Mouse (Mus musculus): ENCODE results near the gene Il19. TPM values are rescaled to one million over a fixed set of nuclear protein-coding genes. Genes with fewer than 3 reads are reported as not detected.

Il19 gene
- polyA plus RNA-seq, 1 experiment = 0.06 TPM

DNA sequence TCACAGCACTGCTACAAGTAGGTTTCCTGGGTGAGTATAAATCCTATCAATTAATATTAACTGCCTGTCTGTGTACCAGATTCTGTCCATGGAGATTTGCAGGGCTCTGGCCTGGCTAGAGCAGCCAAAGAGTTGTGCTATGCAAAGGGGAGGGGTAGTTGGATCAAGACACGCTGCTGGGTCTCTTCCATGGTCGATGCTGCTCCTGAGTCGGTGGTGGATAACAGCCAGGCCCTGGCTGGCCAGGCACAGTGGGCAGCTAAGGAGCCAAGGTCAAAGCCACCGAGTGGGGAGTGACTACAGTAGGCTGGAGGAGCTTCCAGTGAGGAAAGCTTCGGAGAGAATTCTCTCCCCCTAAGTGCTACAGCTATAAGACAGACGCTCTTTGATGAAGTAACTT lies 24.0 kb upstream of the Il19 start:
- TF ChIP-seq MYOG (IDR thresholded peaks at IDR 0.05; ENCODE audit: control insufficient read depth, extremely low read depth, insufficient read length) = no peak
- TF ChIP-seq MYOD1 (IDR thresholded peaks at IDR 0.05; ENCODE audit: control insufficient read depth, insufficient read length, low read depth) = no peak
- no peak for TF ChIP-seq USF1 (IDR thresholded peaks at IDR 0.05; ENCODE audit: low read depth)
- TF ChIP-seq CEBPB (IDR thresholded peaks at IDR 0.05; ENCODE audit: low read depth) = no peak
- TF ChIP-seq MAX (IDR thresholded peaks at IDR 0.05) = no peak
- no peak for TF ChIP-seq CTCF (IDR thresholded peaks at IDR 0.05; ENCODE audit: control insufficient read depth, insufficient read depth, insufficient read length)
- TF ChIP-seq FOSL1 (IDR thresholded peaks at IDR 0.05; ENCODE audit: insufficient read depth, low read length, poor library complexity, severe bottlenecking) = no peak
- H3K4me3 ChIP-seq (ENCODE audit: insufficient read depth, poor library complexity, severe bottlenecking) = no peak overlapping the region
- peaks cover 9% of the 10 kb centered on the region for H3K27me3 ChIP-seq (ENCODE audit: control insufficient read depth, insufficient read depth, insufficient read length)
- no peaks in the 10 kb centered on the region for H3K79me2 ChIP-seq (ENCODE audit: control insufficient read depth, insufficient read depth)
- H3K36me3 ChIP-seq (ENCODE audit: control insufficient read depth, insufficient read depth) = no peaks in the 10 kb centered on the region
- no peak overlapping the region for H3ac ChIP-seq (ENCODE audit: control insufficient read depth, insufficient read length, low read depth)
- no peaks in the 10 kb centered on the region for H3K79me3 ChIP-seq (ENCODE audit: low read depth)

- Histone ChIP-seq H3K27me3 (ENCODE audit: control insufficient read depth, insufficient read depth, insufficient read length) (peaks cover 3% of the 10 kb centered on the region), H3K36me3 (ENCODE audit: control insufficient read depth, insufficient read depth) (no peaks in the 10 kb centered on the region), H3K79me3 (ENCODE audit: low read depth) (no peaks in the 10 kb centered on the region), H3K79me2 (ENCODE audit: control insufficient read depth, insufficient read depth) (no peaks in the 10 kb centered on the region), H3K4me3 (ENCODE audit: insufficient read depth, poor library complexity, severe bottlenecking) (no peak overlapping the region), H3ac (ENCODE audit: control insufficient read depth, insufficient read length, low read depth) (no peak overlapping the region)
- TF ChIP-seq MYOD1 (IDR thresholded peaks at IDR 0.05; ENCODE audit: control insufficient read depth, insufficient read length, low read depth) = no peak
- no peak for TF ChIP-seq USF1 (IDR thresholded peaks at IDR 0.05; ENCODE audit: low read depth)
- TF ChIP-seq MAX (IDR thresholded peaks at IDR 0.05) = no peak
- TF ChIP-seq CTCF (IDR thresholded peaks at IDR 0.05; ENCODE audit: control insufficient read depth, insufficient read depth, insufficient read length) = no peak
- TF ChIP-seq MYOG (IDR thresholded peaks at IDR 0.05; ENCODE audit: control insufficient read depth, extremely low read depth, insufficient read length) = no peak
These were observed 7.0 kb upstream of the Il19 start for GRCm38 (mm10) chr1:130946920-130947319.

- H3ac ChIP-seq (ENCODE audit: control insufficient read depth, insufficient read length, low read depth) = no peak overlapping the region
- no peaks in the 10 kb centered on the region for H3K79me3 ChIP-seq (ENCODE audit: low read depth)
- H3K27me3 ChIP-seq (ENCODE audit: control insufficient read depth, insufficient read depth, insufficient read length) = no peaks in the 10 kb centered on the region
- H3K4me3 ChIP-seq (ENCODE audit: insufficient read depth, poor library complexity, severe bottlenecking) = no peak overlapping the region
- TF ChIP-seq USF1 (IDR thresholded peaks at IDR 0.05; ENCODE audit: low read depth) (no peak), CTCF (IDR thresholded peaks at IDR 0.05; ENCODE audit: control insufficient read depth, insufficient read depth, insufficient read length) (no peak), MAX (IDR thresholded peaks at IDR 0.05) (no peak), FOSL1 (IDR thresholded peaks at IDR 0.05; ENCODE audit: insufficient read depth, low read length, poor library complexity, severe bottlenecking) (no peak), CEBPB (IDR thresholded peaks at IDR 0.05; ENCODE audit: low read depth) (no peak), MYOG (IDR thresholded peaks at IDR 0.05; ENCODE audit: control insufficient read depth, extremely low read depth, insufficient read length) (no peak), MYOD1 (IDR thresholded peaks at IDR 0.05; ENCODE audit: control insufficient read depth, insufficient read length, low read depth) (no peak)
- no peaks in the 10 kb centered on the region for H3K36me3 ChIP-seq (ENCODE audit: control insufficient read depth, insufficient read depth)
- no peaks in the 10 kb centered on the region for H3K79me2 ChIP-seq (ENCODE audit: control insufficient read depth, insufficient read depth)
These were observed 1.9 kb upstream of the Il19 start for GRCm38 (mm10) chr1:130941801-130942200.

GRCm38 (mm10) chr1:130938192-130938591 lies 1.7 kb downstream of the Il19 start:
- Histone ChIP-seq H3K79me3 (ENCODE audit: low read depth) (no peaks in the 10 kb centered on the region), H3K79me2 (ENCODE audit: control insufficient read depth, insufficient read depth) (no peaks in the 10 kb centered on the region), H3K27me3 (ENCODE audit: control insufficient read depth, insufficient read depth, insufficient read length) (no peaks in the 10 kb centered on the region), H3K36me3 (ENCODE audit: control insufficient read depth, insufficient read depth) (no peaks in the 10 kb centered on the region), H3K4me3 (ENCODE audit: insufficient read depth, poor library complexity, severe bottlenecking) (no peak overlapping the region), H3ac (ENCODE audit: control insufficient read depth, insufficient read length, low read depth) (no peak overlapping the region)
- TF ChIP-seq MAX (IDR thresholded peaks at IDR 0.05) (no peak), CEBPB (IDR thresholded peaks at IDR 0.05; ENCODE audit: low read depth) (no peak), MYOG (IDR thresholded peaks at IDR 0.05; ENCODE audit: control insufficient read depth, extremely low read depth, insufficient read length) (no peak), USF1 (IDR thresholded peaks at IDR 0.05; ENCODE audit: low read depth) (no peak), CTCF (IDR thresholded peaks at IDR 0.05; ENCODE audit: control insufficient read depth, insufficient read depth, insufficient read length) (no peak), MYOD1 (IDR thresholded peaks at IDR 0.05; ENCODE audit: control insufficient read depth, insufficient read length, low read depth) (no peak), FOSL1 (IDR thresholded peaks at IDR 0.05; ENCODE audit: insufficient read depth, low read length, poor library complexity, severe bottlenecking) (no peak)

DNA sequence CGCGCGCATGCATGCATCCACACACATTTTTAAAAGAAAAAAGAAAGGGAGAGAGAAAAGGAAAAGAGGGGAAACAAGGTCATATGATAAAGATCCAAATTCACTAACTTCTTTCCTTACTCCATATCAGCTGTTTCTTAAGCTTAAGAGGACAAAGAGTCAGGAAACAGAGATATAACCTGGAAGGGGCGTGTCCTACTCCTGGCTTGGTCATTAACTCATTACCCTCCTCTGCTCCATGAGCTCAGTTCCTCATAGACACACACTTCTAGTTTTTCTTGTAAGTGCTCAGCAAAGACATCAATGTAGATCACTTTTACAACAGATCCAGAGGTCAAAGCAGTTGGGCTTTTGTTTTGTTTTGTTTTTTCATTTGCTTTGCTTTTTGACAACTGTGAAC lies 2.7 kb downstream of the Il19 start:
- no peaks in the 10 kb centered on the region for H3K79me3 ChIP-seq (ENCODE audit: low read depth)
- H3K79me2 ChIP-seq (ENCODE audit: control insufficient read depth, insufficient read depth) = no peaks in the 10 kb centered on the region
- no peak overlapping the region for H3K4me3 ChIP-seq (ENCODE audit: insufficient read depth, poor library complexity, severe bottlenecking)
- no peak overlapping the region for H3ac ChIP-seq (ENCODE audit: control insufficient read depth, insufficient read length, low read depth)
- TF ChIP-seq CTCF (IDR thresholded peaks at IDR 0.05; ENCODE audit: control insufficient read depth, insufficient read depth, insufficient read length) = no peak
- TF ChIP-seq FOSL1 (IDR thresholded peaks at IDR 0.05; ENCODE audit: insufficient read depth, low read length, poor library complexity, severe bottlenecking) = no peak
- no peak for TF ChIP-seq MYOG (IDR thresholded peaks at IDR 0.05; ENCODE audit: control insufficient read depth, extremely low read depth, insufficient read length)
- no peak for TF ChIP-seq USF1 (IDR thresholded peaks at IDR 0.05; ENCODE audit: low read depth)
- no peak for TF ChIP-seq MAX (IDR thresholded peaks at IDR 0.05)
- no peak for TF ChIP-seq MYOD1 (IDR thresholded peaks at IDR 0.05; ENCODE audit: control insufficient read depth, insufficient read length, low read depth)
- no peak for TF ChIP-seq CEBPB (IDR thresholded peaks at IDR 0.05; ENCODE audit: low read depth)
- no peaks in the 10 kb centered on the region for H3K27me3 ChIP-seq (ENCODE audit: control insufficient read depth, insufficient read depth, insufficient read length)
- H3K36me3 ChIP-seq (ENCODE audit: control insufficient read depth, insufficient read depth) = no peaks in the 10 kb centered on the region

DNA sequence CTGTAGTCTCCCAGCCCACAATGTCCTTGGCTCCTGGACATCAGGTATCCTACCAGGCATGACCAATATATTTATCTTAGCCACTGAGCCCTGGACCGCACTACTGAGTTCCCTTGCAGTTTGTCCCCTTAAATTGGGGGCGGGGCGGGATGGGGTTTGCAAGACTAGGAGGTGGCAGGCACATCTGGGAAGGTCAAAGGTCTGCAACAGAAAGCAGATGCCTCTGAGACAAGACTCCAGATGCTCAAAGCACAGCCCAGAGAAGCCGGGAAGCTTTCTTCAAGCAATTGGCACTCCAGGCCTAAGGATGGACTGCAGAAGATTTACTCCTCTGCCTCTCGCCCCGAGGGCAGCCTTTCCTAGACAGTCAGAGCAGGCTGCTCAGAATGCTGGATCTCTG lies 3.6 kb downstream of the Il19 start:
- Histone ChIP-seq H3K79me3 (ENCODE audit: low read depth) (no peaks in the 10 kb centered on the region), H3ac (ENCODE audit: control insufficient read depth, insufficient read length, low read depth) (no peak overlapping the region), H3K27me3 (ENCODE audit: control insufficient read depth, insufficient read depth, insufficient read length) (no peaks in the 10 kb centered on the region), H3K79me2 (ENCODE audit: control insufficient read depth, insufficient read depth) (no peaks in the 10 kb centered on the region), H3K4me3 (ENCODE audit: insufficient read depth, poor library complexity, severe bottlenecking) (no peak overlapping the region), H3K36me3 (ENCODE audit: control insufficient read depth, insufficient read depth) (no peaks in the 10 kb centered on the region)
- TF ChIP-seq USF1 (IDR thresholded peaks at IDR 0.05; ENCODE audit: low read depth) (no peak), FOSL1 (IDR thresholded peaks at IDR 0.05; ENCODE audit: insufficient read depth, low read length, poor library complexity, severe bottlenecking) (no peak), MYOG (IDR thresholded peaks at IDR 0.05; ENCODE audit: control insufficient read depth, extremely low read depth, insufficient read length) (no peak), MYOD1 (IDR thresholded peaks at IDR 0.05; ENCODE audit: control insufficient read depth, insufficient read length, low read depth) (no peak), CTCF (IDR thresholded peaks at IDR 0.05; ENCODE audit: control insufficient read depth, insufficient read depth, insufficient read length) (no peak), CEBPB (IDR thresholded peaks at IDR 0.05; ENCODE audit: low read depth) (no peak), MAX (IDR thresholded peaks at IDR 0.05) (no peak)

Measured in C2C12 (cell line).